Mouse (Mus musculus) C2C12 (cell line): ENCODE measurements around the gene Slco2a1.

Experiments used
- CTCF ChIP-seq: IDR thresholded peaks from one replicate; pipeline ENCODE4 v1.5.1; 2011; ENCODE audit not compliant: control insufficient read depth, insufficient read depth, insufficient read length
- MYOD1 ChIP-seq: IDR thresholded peaks from one replicate; pipeline ENCODE4 v1.6.1; 2011; ENCODE audit warnings: low read depth; ENCODE audit not compliant: control insufficient read depth, insufficient read length
- USF1 ChIP-seq: IDR thresholded peaks from one replicate; pipeline ENCODE4 v1.6.1; 2011; ENCODE audit warnings: low read depth, mild to moderate bottlenecking, control low read depth, moderate library complexity

GRCm38 (mm10) chr9:102990306-102991133 is 2.0 kb downstream of the Slco2a1 start:
- TF ChIP-seq CTCF (no peak), USF1 (no peak), MYOD1 (no peak)
